Mouse (Mus musculus) c-Kit-negative CD71-positive TER-119-positive erythroid progenitor cells, embryonic 14.5 days (primary cell): Measurements from ENCODE around the gene Lmntd2.
A peak's percentile ranks its signal among the peaks of the same experiment; 100 is the strongest.

Experiments
- DNase-seq: peaks from one replicate; pipeline ENCODE4 v3.0.0-alpha.2; 2013; ENCODE audit warnings: low read depth, low spot score

Lmntd2 gene

GRCm38 (mm10) chr7:141215880-141216733, 2.2 kb upstream of the Lmntd2 start:
- DNase-seq, result no peak

GRCm38 (mm10) chr7:141215101-141215879, 1.4 kb upstream of the Lmntd2 start, which contains the start of gene Rassf7:
TSS of gene Rassf7 (plus strand) at chr7:141215860.
- peak; percentile 93 for DNase-seq

GRCm38 (mm10) chr7:141214310-141214709, 430 bp upstream of the Lmntd2 start:
- DNase-seq, result no peak

- DNase-seq, result no peak
These were observed 747 bp downstream of the Lmntd2 start for GRCm38 (mm10) chr7:141213133-141213532.

GRCm38 (mm10) chr7:141210606-141211131, 3.2 kb downstream of the Lmntd2 start:
- no peak for DNase-seq

- DNase-seq, result no peak
These were observed 3.7 kb downstream of the Lmntd2 start for GRCm38 (mm10) chr7:141210137-141210536.

- peak; percentile 62 for DNase-seq
These were observed 4.4 kb downstream of the Lmntd2 start for GRCm38 (mm10) chr7:141209526-141209925.

- no peak for DNase-seq
These were observed 7.5 kb downstream of the Lmntd2 start for GRCm38 (mm10) chr7:141206182-141206937.

GRCm38 (mm10) chr7:141205504-141205903, 8.4 kb downstream of the Lmntd2 start:
- DNase-seq, result no peak

- no peak for DNase-seq
These were observed 9.3 kb downstream of the Lmntd2 start for GRCm38 (mm10) chr7:141204546-141204945.

GRCm38 (mm10) chr7:141198121-141198520, 15.8 kb downstream of the Lmntd2 start:
- DNase-seq, result no peak

GRCm38 (mm10) chr7:141196619-141197282, 17.1 kb downstream of the Lmntd2 start:
- DNase-seq, result no peak

- DNase-seq, result no peak
These were observed 18.1 kb downstream of the Lmntd2 start for GRCm38 (mm10) chr7:141195754-141196153.

GRCm38 (mm10) chr7:141194830-141195229, 19.1 kb downstream of the Lmntd2 start:
- DNase-seq, result peak; percentile 84

GRCm38 (mm10) chr7:141194409-141194808, 19.5 kb downstream of the Lmntd2 start:
- DNase-seq, result no peak

GRCm38 (mm10) chr7:141193948-141194347, 19.9 kb downstream of the Lmntd2 start, which contains the start of the genes Hras and Lrrc56:
TSS of gene Hras (minus strand) at chr7:141194005.
TSS of gene Lrrc56 (plus strand) at chr7:141194157.
- peak; percentile 95 for DNase-seq

- DNase-seq, result no peak
These were observed 20.5 kb downstream of the Lmntd2 start for GRCm38 (mm10) chr7:141193348-141193856.

- DNase-seq, result no peak
These were observed 21.0 kb downstream of the Lmntd2 start for GRCm38 (mm10) chr7:141192776-141193347.

- no peak for DNase-seq
These were observed 21.8 kb downstream of the Lmntd2 start for GRCm38 (mm10) chr7:141191796-141192685.
